Mouse (Mus musculus) myocyte (in vitro differentiated cells): Measurements from ENCODE around the gene Rreb1. TPM values are rescaled to one million over a fixed set of nuclear protein-coding genes. Genes with fewer than 3 reads are reported as not detected.
A peak's percentile ranks its signal among the peaks of the same experiment; 100 is the strongest.

Source experiments
- H3K27me3 ChIP-seq: one replicate; pipeline ENCODE4 v1.6.1; 2011; ENCODE audit not compliant: control insufficient read depth, insufficient read depth, insufficient read length
- H3K36me3 ChIP-seq: one replicate; pipeline ENCODE4 v1.6.1; 2011; ENCODE audit not compliant: control insufficient read depth, insufficient read depth
- H3K4me2 ChIP-seq: one replicate; pipeline ENCODE4 v1.6.1; 2011; ENCODE audit warnings: low read depth, control low read depth
- H3K4me3 ChIP-seq: one replicate; pipeline ENCODE4 v1.5.1; 2011; ENCODE audit warnings: mild to moderate bottlenecking, control low read depth, moderate library complexity
- H3K79me2 ChIP-seq: one replicate; pipeline ENCODE4 v1.6.1; 2011; ENCODE audit not compliant: control insufficient read depth, insufficient read depth
- H3ac ChIP-seq: one replicate; pipeline ENCODE4 v1.6.1; 2011; ENCODE audit not compliant: control insufficient read depth, insufficient read length
- CEBPB ChIP-seq: IDR thresholded peaks from 2 replicates; pipeline ENCODE4 v1.6.1; 2011; ENCODE audit warnings: mild to moderate bottlenecking, moderate library complexity; ENCODE audit not compliant: poor library complexity, insufficient read depth, severe bottlenecking
- E2F4 ChIP-seq: IDR thresholded peaks from one replicate; pipeline ENCODE4 v1.6.1; 2011; ENCODE audit warnings: mild to moderate bottlenecking, control low read depth, moderate library complexity; ENCODE audit not compliant: insufficient read depth
- MAX ChIP-seq: IDR thresholded peaks from one replicate; pipeline ENCODE4 v1.6.1; 2011; ENCODE audit warnings: low read depth, mild to moderate bottlenecking, control low read depth
- MYOD1 ChIP-seq, 3 experiments: IDR thresholded peaks; one replicate each; pipeline ENCODE4 v1.6.1; 2011; ENCODE audit warnings: control low read depth in 2 of 3, low read depth in 2 of 3, mild to moderate bottlenecking in 2 of 3, moderate library complexity in 1 of 3; ENCODE audit not compliant: insufficient read length in 2 of 3, control insufficient read depth in 1 of 3
- MYOG ChIP-seq, 3 experiments: IDR thresholded peaks; one replicate each; pipeline ENCODE4 v1.6.1; 2011; ENCODE audit warnings: control low read depth in 2 of 3, low read depth in 2 of 3, mild to moderate bottlenecking in 2 of 3; ENCODE audit not compliant: insufficient read length in 2 of 3, control insufficient read depth in 1 of 3, insufficient read depth in 1 of 3
- POLR2A ChIP-seq: IDR thresholded peaks from one replicate; pipeline ENCODE4 v1.6.1; 2011; ENCODE audit warnings: low read depth, mild to moderate bottlenecking, control low read depth, moderate library complexity; ENCODE audit not compliant: insufficient read length
- POLR2AphosphoS2 ChIP-seq: IDR thresholded peaks from one replicate; pipeline ENCODE4 v1.6.1; 2011; ENCODE audit warnings: low read depth, control low read depth; ENCODE audit not compliant: insufficient read length
- REST ChIP-seq: IDR thresholded peaks from one replicate; pipeline ENCODE4 v1.6.1; 2011; ENCODE audit warnings: mild to moderate bottlenecking, control low read depth, moderate library complexity; ENCODE audit not compliant: insufficient read depth, insufficient read length
- SRF ChIP-seq: IDR thresholded peaks from one replicate; pipeline ENCODE4 v1.6.1; 2011; ENCODE audit warnings: low read depth; ENCODE audit not compliant: control insufficient read depth, insufficient read length
- TCF12 ChIP-seq: IDR thresholded peaks from one replicate; pipeline ENCODE4 v1.6.1; 2011; ENCODE audit warnings: mild to moderate bottlenecking, control low read depth; ENCODE audit not compliant: poor library complexity, insufficient read depth, severe bottlenecking
- TCF3 ChIP-seq: IDR thresholded peaks from one replicate; pipeline ENCODE4 v1.6.1; 2011; ENCODE audit warnings: low read depth, control low read depth; ENCODE audit not compliant: insufficient read length
- USF1 ChIP-seq: IDR thresholded peaks from one replicate; pipeline ENCODE4 v1.6.1; 2011; ENCODE audit warnings: low read depth, mild to moderate bottlenecking, control low read depth, moderate library complexity
- polyA plus RNA-seq: library from polyadenylated mRNA; unstranded; fragments of >200 nt; fragmentation: generic; extraction: Trizol; gene quantifications from one replicate; pipeline ENCODE4 v1.2.1, GENCODE M21; 2012; ENCODE audit warnings: missing spikeins

Rreb1 gene
- polyA plus RNA-seq, 1 experiment: 19.7 TPM

DNA sequence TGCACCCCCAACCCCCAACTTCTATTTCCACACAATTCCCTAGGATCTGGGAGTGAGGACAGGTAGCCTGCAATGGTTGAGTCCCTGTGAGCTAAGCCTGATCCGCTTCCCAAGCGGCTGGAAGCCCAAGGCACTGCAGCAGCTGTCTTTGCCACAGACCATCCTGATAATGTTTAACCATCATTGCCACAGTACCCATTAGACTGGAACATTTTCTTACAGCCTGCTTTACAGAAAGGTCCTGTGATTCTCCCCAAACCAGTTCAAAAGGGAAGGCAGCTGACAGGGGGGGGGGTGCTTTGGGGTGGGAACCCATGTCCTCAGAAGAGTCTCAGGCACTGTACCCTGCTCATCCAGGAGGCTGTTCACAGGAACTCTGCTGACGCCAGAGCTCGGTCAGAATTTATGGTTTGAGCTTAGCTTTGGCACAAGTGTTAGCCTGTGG, 164.7 kb downstream of the Rreb1 start:
- peaks cover 33% of the 10 kb centered on the region for H3K36me3 ChIP-seq
- no peak overlapping the region for H3ac ChIP-seq
- peak overlapping the region; percentile 1 for H3K4me2 ChIP-seq
- H3K27me3 ChIP-seq: no peaks in the 10 kb centered on the region
- no peak for TF ChIP-seq SRF
- TF ChIP-seq MYOG (IDR thresholded peaks at IDR 0.05; ENCODE audit: control insufficient read depth in 1 of 3, insufficient read depth in 1 of 3, insufficient read length in 2 of 3, low read depth in 2 of 3): peak; percentile 66 to 87 (median 67)
- peak; percentile 13 for TF ChIP-seq TCF3
- no peak for TF ChIP-seq CEBPB
- TF ChIP-seq MYOD1 (IDR thresholded peaks at IDR 0.05; ENCODE audit: control insufficient read depth in 1 of 3, insufficient read length in 2 of 3, low read depth in 2 of 3): peak in 2 of 3 experiments; percentile 61 to 76
- no peak overlapping the region for H3K4me3 ChIP-seq
- no peaks in the 10 kb centered on the region for H3K79me2 ChIP-seq

DNA sequence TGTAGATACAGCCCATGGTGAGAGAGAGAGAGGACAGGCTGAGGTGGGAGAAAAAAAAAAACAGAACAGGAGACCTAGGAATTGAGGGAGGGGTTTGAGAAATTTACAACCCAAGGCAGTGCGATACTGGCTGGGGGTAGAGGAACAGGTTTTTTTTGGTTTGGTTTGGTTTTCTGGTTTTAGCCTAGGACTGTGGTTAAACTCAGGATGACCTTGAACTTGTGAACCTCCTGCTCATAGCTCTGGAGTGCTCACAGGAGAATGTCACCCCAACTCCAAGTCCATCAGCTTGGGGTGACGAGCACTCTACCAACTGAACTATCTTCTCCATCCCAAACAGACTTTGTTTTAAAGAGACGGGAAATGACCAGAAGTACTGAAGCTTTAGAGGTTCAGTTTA, 165.3 kb downstream of the Rreb1 start:
- no peaks in the 10 kb centered on the region for H3K27me3 ChIP-seq
- no peak overlapping the region for H3K4me2 ChIP-seq
- H3ac ChIP-seq: no peak overlapping the region
- peaks cover 34% of the 10 kb centered on the region for H3K36me3 ChIP-seq
- TF ChIP-seq POLR2A (no peak), MYOG (IDR thresholded peaks at IDR 0.05; ENCODE audit: control insufficient read depth in 1 of 3, insufficient read depth in 1 of 3, insufficient read length in 2 of 3, low read depth in 2 of 3) (no peak), USF1 (no peak), CEBPB (no peak), SRF (no peak), E2F4 (no peak), MAX (no peak), TCF3 (no peak), TCF12 (no peak), REST (no peak), MYOD1 (IDR thresholded peaks at IDR 0.05; ENCODE audit: control insufficient read depth in 1 of 3, insufficient read length in 2 of 3, low read depth in 2 of 3) (no peak), POLR2AphosphoS2 (no peak)
- no peaks in the 10 kb centered on the region for H3K79me2 ChIP-seq
- H3K4me3 ChIP-seq: no peak overlapping the region

DNA sequence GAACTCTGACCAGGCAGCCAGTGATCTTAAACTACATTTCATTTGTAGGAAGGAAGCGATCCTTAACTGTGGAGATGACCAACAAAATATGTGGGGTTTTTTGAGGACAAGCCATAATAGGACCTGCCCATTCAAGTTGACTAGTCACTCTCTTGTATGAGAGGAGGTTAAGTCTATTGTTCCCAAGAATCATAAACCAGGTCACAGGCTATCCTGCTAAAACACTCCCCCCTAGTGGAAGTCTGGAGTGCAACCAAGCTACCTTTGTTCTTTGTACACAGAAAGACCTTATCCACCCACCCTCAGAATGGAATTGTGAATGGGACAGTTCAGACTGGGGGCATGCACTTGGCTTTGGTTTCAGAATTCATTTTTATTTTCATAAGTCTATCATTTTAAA, 166.1 kb downstream of the Rreb1 start:
- Histone ChIP-seq H3K27me3 (no peaks in the 10 kb centered on the region), H3K4me2 (no peak overlapping the region), H3K4me3 (no peak overlapping the region), H3ac (no peak overlapping the region), H3K36me3 (peaks cover 31% of the 10 kb centered on the region), H3K79me2 (no peaks in the 10 kb centered on the region)
- TF ChIP-seq POLR2AphosphoS2 (no peak), TCF12 (no peak), MAX (no peak), TCF3 (no peak), POLR2A (no peak), CEBPB (no peak)

GRCm38 (mm10) chr13:37945392-37945791, 167.2 kb downstream of the Rreb1 start:
- Histone ChIP-seq H3K79me2 (no peaks in the 10 kb centered on the region), H3K27me3 (no peaks in the 10 kb centered on the region), H3K4me2 (no peak overlapping the region), H3K36me3 (peaks cover 31% of the 10 kb centered on the region), H3K4me3 (no peak overlapping the region), H3ac (no peak overlapping the region)
- TF ChIP-seq REST (no peak), POLR2A (no peak), MYOD1 (IDR thresholded peaks at IDR 0.05; ENCODE audit: control insufficient read depth in 1 of 3, insufficient read length in 2 of 3, low read depth in 2 of 3) (peak in 1 of 3 experiments; percentile 64), USF1 (peak; percentile 50), MYOG (IDR thresholded peaks at IDR 0.05; ENCODE audit: control insufficient read depth in 1 of 3, insufficient read depth in 1 of 3, insufficient read length in 2 of 3, low read depth in 2 of 3) (peak in 1 of 3 experiments; percentile 82)

GRCm38 (mm10) chr13:37946734-37947133, 168.5 kb downstream of the Rreb1 start:
- no peaks in the 10 kb centered on the region for H3K79me2 ChIP-seq
- TF ChIP-seq POLR2A: no peak
- TF ChIP-seq MYOG (IDR thresholded peaks at IDR 0.05; ENCODE audit: control insufficient read depth in 1 of 3, insufficient read depth in 1 of 3, insufficient read length in 2 of 3, low read depth in 2 of 3): no peak
- TF ChIP-seq USF1: no peak
- TF ChIP-seq TCF3: no peak
- TF ChIP-seq REST: no peak
- TF ChIP-seq CEBPB: no peak
- no peak for TF ChIP-seq POLR2AphosphoS2
- TF ChIP-seq E2F4: no peak
- no peak for TF ChIP-seq MYOD1 (IDR thresholded peaks at IDR 0.05; ENCODE audit: control insufficient read depth in 1 of 3, insufficient read length in 2 of 3, low read depth in 2 of 3)
- TF ChIP-seq TCF12: no peak
- TF ChIP-seq MAX: no peak
- H3K4me2 ChIP-seq: no peak overlapping the region
- peaks cover 34% of the 10 kb centered on the region for H3K36me3 ChIP-seq
- H3K4me3 ChIP-seq: no peak overlapping the region
- no peaks in the 10 kb centered on the region for H3K27me3 ChIP-seq
- H3ac ChIP-seq: no peak overlapping the region
